Mouse (Mus musculus) erythroblast, embryonic 14.5 days (primary cell): ENCODE measurements around the gene Tada2b.

Experiments
- GATA1 ChIP-seq: IDR thresholded peaks from 2 replicates; pipeline ENCODE4 v1.6.1; 2012; ENCODE audit warnings: low read length, inconsistent platforms, mixed read lengths
- TAL1 ChIP-seq: IDR thresholded peaks from 3 replicates; pipeline ENCODE4 v1.6.1; 2012; ENCODE audit warnings: low read length, inconsistent platforms, mixed read lengths

GRCm38 (mm10) chr5:36462810-36463209 is 21.3 kb downstream of the Tada2b start:
- TF ChIP-seq TAL1 (no peak), GATA1 (no peak)
